Mouse (Mus musculus) CD4-positive helper T cell, adult 2 months (primary cell): Measurements from ENCODE around the gene U90926.
A peak's percentile ranks its signal among the peaks of the same experiment; 100 is the strongest.

Source experiments
- DNase-seq: peaks from one replicate; pipeline ENCODE4 v3.0.0-alpha.2; 2012; ENCODE audit warnings: low read depth, missing footprints, low spot score

Gene U90926

GRCm38 (mm10) chr5:92215308-92215707 lies at the start of gene U90926:
Gene U90926, minus strand, starts transcription at chr5:92215408.
- no peak for DNase-seq

DNA sequence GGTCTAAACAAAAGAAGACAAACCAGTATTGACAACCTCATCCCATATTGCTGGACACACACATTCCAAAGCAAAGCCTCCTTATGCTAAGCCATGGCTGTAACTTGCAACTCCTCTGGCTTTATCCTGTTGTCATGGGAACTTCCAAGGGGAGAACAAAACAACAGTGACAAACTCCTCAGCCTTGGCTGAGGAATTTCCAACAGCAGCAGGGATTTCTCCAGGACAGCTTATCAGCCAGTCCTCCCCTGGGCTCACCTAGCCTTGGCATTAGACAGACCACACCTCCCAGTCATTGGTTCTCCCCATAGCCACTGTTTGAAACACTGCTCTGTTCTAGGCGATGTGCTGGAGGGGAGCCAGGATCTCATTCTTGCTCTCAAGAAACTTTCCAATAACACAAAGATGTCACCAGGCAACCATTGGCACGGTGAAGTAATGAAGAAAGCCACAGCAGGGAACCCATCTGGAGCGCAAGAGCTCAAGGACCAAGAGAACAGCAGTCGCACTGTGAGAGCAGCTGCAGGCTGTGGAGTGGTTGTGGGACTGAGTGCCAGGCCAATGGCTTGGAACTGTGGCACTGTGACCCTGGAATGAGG lies 48.7 kb upstream of the U90926 start:
- no peak for DNase-seq

- DNase-seq: no peak
Measured at GRCm38 (mm10) chr5:92262646-92263045, 47.4 kb upstream of the U90926 start.

DNA sequence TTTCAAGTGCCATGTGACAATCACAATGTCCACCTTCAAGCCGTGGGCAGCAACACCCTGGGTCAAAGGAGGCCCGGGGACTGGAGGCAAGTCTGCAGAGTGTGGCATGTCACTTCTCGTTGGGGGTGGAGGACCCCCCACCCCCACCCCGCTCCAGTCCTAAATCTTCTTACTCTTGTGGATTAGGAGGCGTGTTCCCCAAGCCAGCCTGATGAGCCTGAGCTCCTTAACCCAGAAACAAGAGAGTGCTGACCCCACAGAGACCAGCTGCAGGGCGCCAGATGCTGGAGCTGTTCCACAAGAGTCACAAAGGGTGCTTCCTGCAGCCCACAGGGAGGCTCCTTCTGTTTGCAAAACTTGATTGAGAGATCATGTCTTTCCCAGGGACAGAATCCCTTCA lies 41.0 kb upstream of the U90926 start, which contains the start of gene Ppef2:
TSS of gene Ppef2 (minus strand) at position 61 of the 400 bp plus-strand sequence.
- no peak for DNase-seq

DNA sequence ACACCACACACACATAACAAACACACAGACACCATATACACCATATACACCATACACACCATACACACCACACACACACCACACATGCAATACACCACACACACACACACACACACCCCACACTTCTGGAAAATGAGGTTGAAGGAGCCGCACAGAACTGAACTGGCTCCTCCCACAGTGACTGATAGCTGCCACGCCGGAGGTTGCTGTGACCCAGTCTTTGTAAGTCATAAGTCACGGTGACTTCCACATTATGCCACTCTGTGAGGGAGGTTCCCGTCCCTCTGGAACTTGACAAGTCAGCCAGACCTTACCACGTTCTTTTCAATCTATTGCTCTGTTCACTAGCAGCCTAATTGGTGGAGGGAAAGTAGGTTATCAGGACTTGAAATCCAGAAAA lies 39.3 kb upstream of the U90926 start:
- no peak for DNase-seq

GRCm38 (mm10) chr5:92252797-92253343 lies 37.7 kb upstream of the U90926 start:
- DNase-seq: no peak

DNA sequence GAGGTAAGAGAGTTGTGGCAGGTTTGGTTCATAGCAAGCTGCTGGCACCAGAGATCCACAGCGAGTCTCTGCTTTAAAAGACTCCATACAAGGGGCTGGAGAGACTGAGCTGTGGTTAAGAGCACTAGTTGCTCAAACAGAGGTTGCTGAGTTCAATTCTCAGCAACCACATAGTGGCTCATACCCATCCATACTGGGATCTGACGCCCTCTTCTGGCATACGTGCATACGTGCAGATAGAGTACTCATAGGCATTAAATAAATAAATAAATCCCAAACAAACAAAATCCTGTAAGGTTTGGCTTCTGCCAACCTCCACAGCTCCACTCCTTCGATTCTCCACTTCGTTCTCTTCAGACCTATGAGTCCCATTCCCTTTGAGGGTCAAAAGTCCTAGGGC lies 36.8 kb upstream of the U90926 start:
- no peak for DNase-seq

GRCm38 (mm10) chr5:92248614-92249013 lies 33.4 kb upstream of the U90926 start:
- DNase-seq: no peak

- DNase-seq: peak; percentile 81
Measured at GRCm38 (mm10) chr5:92245483-92245882, 30.3 kb upstream of the U90926 start.

- DNase-seq: no peak
Measured at GRCm38 (mm10) chr5:92244900-92245299, 29.7 kb upstream of the U90926 start.

- DNase-seq: no peak
Measured at GRCm38 (mm10) chr5:92240769-92241168, 25.6 kb upstream of the U90926 start.

- peak; percentile 38 for DNase-seq
Measured at GRCm38 (mm10) chr5:92239333-92240232, 24.4 kb upstream of the U90926 start.

GRCm38 (mm10) chr5:92234939-92235557 lies 19.8 kb upstream of the U90926 start:
- peak; percentile 48 for DNase-seq

DNA sequence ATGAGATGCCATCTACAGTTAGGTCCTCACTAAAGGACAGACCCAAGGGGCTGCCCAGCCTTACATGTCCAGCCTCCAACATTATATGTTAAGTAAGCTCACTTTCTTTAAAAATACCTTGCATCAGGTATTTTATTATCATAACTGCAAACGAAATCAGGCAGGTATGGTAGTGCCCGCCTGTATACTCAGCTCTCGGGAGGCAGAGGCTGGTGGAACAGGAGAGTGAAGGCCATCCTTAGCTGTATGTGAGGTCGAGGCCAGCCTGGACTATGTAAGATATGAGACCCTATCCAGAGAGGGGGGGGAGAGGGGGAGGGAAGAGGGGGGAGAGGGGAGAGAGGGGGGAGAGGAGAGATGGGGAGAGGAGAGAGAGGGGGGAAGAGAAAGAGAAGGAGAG lies 18.2 kb upstream of the U90926 start:
- no peak for DNase-seq

- DNase-seq: no peak
Measured at GRCm38 (mm10) chr5:92231836-92232235, 16.6 kb upstream of the U90926 start.

DNA sequence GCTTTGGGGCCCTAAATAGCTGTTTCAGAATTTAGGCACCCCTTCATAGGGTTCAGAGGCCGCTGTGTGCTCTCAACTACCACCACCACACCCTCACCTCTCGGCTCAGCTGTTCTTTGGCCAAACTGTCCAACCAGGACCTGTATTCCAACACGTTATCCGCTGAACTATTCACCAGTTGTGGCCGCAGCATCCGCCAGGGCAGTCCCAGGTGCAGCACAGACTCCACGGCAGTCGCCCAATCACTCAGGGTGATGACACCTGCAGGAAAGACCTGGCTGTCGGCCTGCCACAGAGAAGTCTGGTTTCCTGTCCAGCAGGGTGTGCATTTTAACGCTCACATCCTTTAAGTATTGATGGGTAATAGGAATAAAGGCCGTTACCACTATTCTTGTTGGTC lies 15.1 kb upstream of the U90926 start:
- no peak for DNase-seq

DNA sequence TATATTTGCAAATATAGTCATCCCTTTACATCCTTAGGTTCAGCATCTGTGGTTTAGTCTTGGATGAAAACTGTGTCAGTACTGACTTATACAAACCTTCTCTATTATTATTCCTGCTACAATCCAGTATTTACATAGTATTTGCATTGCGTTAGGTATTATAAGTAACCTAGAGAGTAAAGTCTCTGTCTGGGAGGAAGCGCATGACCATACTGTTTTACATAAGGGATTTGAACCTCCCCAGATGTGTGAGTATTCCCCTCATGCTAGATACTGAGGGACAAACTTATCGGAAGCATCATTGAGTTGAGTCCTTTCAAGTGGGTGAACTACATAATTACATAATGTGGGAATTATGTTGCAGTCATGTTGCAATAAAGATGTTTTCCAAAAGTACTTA lies 14.3 kb upstream of the U90926 start:
- DNase-seq: no peak

GRCm38 (mm10) chr5:92228776-92229175 lies 13.6 kb upstream of the U90926 start:
- DNase-seq: no peak

GRCm38 (mm10) chr5:92227782-92228181 lies 12.6 kb upstream of the U90926 start:
- DNase-seq: no peak

- DNase-seq: no peak
Measured at GRCm38 (mm10) chr5:92220287-92220902, 5.2 kb upstream of the U90926 start.

- no peak for DNase-seq
Measured at GRCm38 (mm10) chr5:92219826-92220225, 4.6 kb upstream of the U90926 start.
